Mouse (Mus musculus) NIH3T3 (cell line): ENCODE measurements at regions not wholly inside any gene's neighbourhood (a gene's known extent, or its start where the extent isn't known, plus 50 kb on each side); places are given as distances from the start of the nearest gene placed in this dataset.

Experiments used
- DNase-seq: peaks from one replicate; pipeline ENCODE4 v3.0.0-alpha.2; 2012; ENCODE audit warnings: low read depth

GRCm38 (mm10) chr17:42243852-42244251, 71.9 kb upstream of the Ptchd4 start:
- DNase-seq = peak; percentile 69
